Mouse (Mus musculus) ovary, postnatal 10 days (tissue): Measurements from ENCODE around the gene Efna5.
A peak's percentile ranks its signal among the peaks of the same experiment; 100 is the strongest.

Source experiments
- DNase-seq: peaks from one replicate; pipeline ENCODE4 v3.0.0; 2022; ENCODE audit warnings: low spot score

Gene Efna5

GRCm38 (mm10) chr17:62881176-62881790, at the start of gene Efna5:
Gene Efna5, minus strand, starts transcription at chr17:62881317.
- DNase-seq, result peak; percentile 36

GRCm38 (mm10) chr17:62915304-62915703, 34.2 kb upstream of the Efna5 start:
- DNase-seq, result no peak

GRCm38 (mm10) chr17:62905692-62906445, 24.8 kb upstream of the Efna5 start:
- DNase-seq, result no peak

- no peak for DNase-seq
These were observed 17.9 kb upstream of the Efna5 start for GRCm38 (mm10) chr17:62899066-62899465.

GRCm38 (mm10) chr17:62889991-62890390, 8.9 kb upstream of the Efna5 start:
- no peak for DNase-seq

GRCm38 (mm10) chr17:62884129-62884506, 3.0 kb upstream of the Efna5 start:
- peak; percentile 57 for DNase-seq

- DNase-seq, result peak; percentile 24
These were observed 2.5 kb upstream of the Efna5 start for GRCm38 (mm10) chr17:62883476-62884128.

- DNase-seq, result peak; percentile 66
These were observed 1.8 kb upstream of the Efna5 start for GRCm38 (mm10) chr17:62882726-62883475.

GRCm38 (mm10) chr17:62881791-62882725, 941 bp upstream of the Efna5 start:
- DNase-seq, result peak; percentile 49

- peak; percentile 39 for DNase-seq
These were observed 574 bp downstream of the Efna5 start for GRCm38 (mm10) chr17:62880311-62881175.

- peak; percentile 9 for DNase-seq
These were observed 1.4 kb downstream of the Efna5 start for GRCm38 (mm10) chr17:62879526-62880310.

- DNase-seq, result no peak
These were observed 5.4 kb downstream of the Efna5 start for GRCm38 (mm10) chr17:62875727-62876126.

- no peak for DNase-seq
These were observed 9.2 kb downstream of the Efna5 start for GRCm38 (mm10) chr17:62871928-62872327.

GRCm38 (mm10) chr17:62871191-62871590, 9.9 kb downstream of the Efna5 start:
- no peak for DNase-seq

GRCm38 (mm10) chr17:62870446-62870845, 10.7 kb downstream of the Efna5 start:
- DNase-seq, result no peak

GRCm38 (mm10) chr17:62864966-62865365, 16.2 kb downstream of the Efna5 start:
- DNase-seq, result no peak

GRCm38 (mm10) chr17:62863004-62863403, 18.1 kb downstream of the Efna5 start:
- DNase-seq, result no peak

- no peak for DNase-seq
These were observed 18.7 kb downstream of the Efna5 start for GRCm38 (mm10) chr17:62862298-62862999.

GRCm38 (mm10) chr17:62857275-62857674, 23.8 kb downstream of the Efna5 start:
- DNase-seq, result no peak
